Mouse (Mus musculus): ENCODE data around the gene Cacfd1. TPM values are rescaled to one million over a fixed set of nuclear protein-coding genes. Genes with fewer than 3 reads are reported as not detected.

The Cacfd1 gene
- polyA plus RNA-seq, 1 experiment from 2014 or later, result 35.9 TPM

- Histone ChIP-seq H3K36me3 (no peaks in the 10 kb centered on the region), H3K27me3 (replicated peaks) (peaks cover 18% of the 10 kb centered on the region), H3K4me1 (peaks cover 9% of the 10 kb centered on the region; the same call in 1 of the 2 replicates), H3K4me2 (no peak overlapping the region), H3K4me3 (no peak overlapping the region), H3K27ac (replicated peaks) (no peak overlapping the region), H3K9ac (no peak overlapping the region), H3K9me3 (no peaks in the 10 kb centered on the region)
- 63% methylated on average over 8 of the region's 8 CpGs for WGBS
- ATAC-seq (ENCODE audit: extremely low read depth, insufficient number of reproducible peaks, low FRiP score, low TSS enrichment), result no peak
Measured at GRCm38 (mm10) chr2:27045979-27046770, 36.4 kb downstream of the Cacfd1 start.

- 0 out of 2 replicates have a peak, but pooled peaks cover 6% of the 10 kb centered on the region for H3K27me3 ChIP-seq (replicated peaks)
- H3K4me1 ChIP-seq, result no peaks in the 10 kb centered on the region
- no peak overlapping the region for H3K4me2 ChIP-seq
- H3K27ac ChIP-seq (replicated peaks), result no peak overlapping the region
- no peaks in the 10 kb centered on the region for H3K36me3 ChIP-seq
- H3K4me3 ChIP-seq, result no peak overlapping the region
- no peak for ATAC-seq (ENCODE audit: extremely low read depth, insufficient number of reproducible peaks, low FRiP score, low TSS enrichment)
- 65% methylated on average over 6 of the region's 6 CpGs for WGBS
- no peak overlapping the region for H3K9ac ChIP-seq
- H3K9me3 ChIP-seq, result no peaks in the 10 kb centered on the region
Measured at GRCm38 (mm10) chr2:27049408-27049807, 39.7 kb downstream of the Cacfd1 start.

- H3K4me2 ChIP-seq, result no peak overlapping the region
- H3K27ac ChIP-seq (replicated peaks), result no peak overlapping the region
- H3K4me3 ChIP-seq, result no peak overlapping the region
- 0 out of 2 replicates have a peak overlapping the region, but pooled peaks have one; percentile 33 for H3K9ac ChIP-seq
- no peaks in the 10 kb centered on the region; the same call in 1 of the 2 replicates for H3K27me3 ChIP-seq (replicated peaks)
- ATAC-seq (ENCODE audit: extremely low read depth, insufficient number of reproducible peaks, low FRiP score, low TSS enrichment), result no peak
- no peaks in the 10 kb centered on the region for H3K36me3 ChIP-seq
- no peaks in the 10 kb centered on the region for H3K9me3 ChIP-seq
- H3K4me1 ChIP-seq, result peaks cover 37% of the 10 kb centered on the region
- 57% methylated on average over 4 of the region's 4 CpGs for WGBS
Measured at GRCm38 (mm10) chr2:27058251-27058650, 48.5 kb downstream of the Cacfd1 start.

GRCm38 (mm10) chr2:27058751-27059150 is 49.0 kb downstream of the Cacfd1 start:
- ATAC-seq (ENCODE audit: extremely low read depth, insufficient number of reproducible peaks, low FRiP score, low TSS enrichment), result no peak
- 0 out of 2 replicates have a peak overlapping the region, but pooled peaks have one; percentile 33 for H3K9ac ChIP-seq
- H3K27me3 ChIP-seq (replicated peaks), result no peaks in the 10 kb centered on the region; the same call in 1 of the 2 replicates
- H3K4me2 ChIP-seq, result no peak overlapping the region
- H3K9me3 ChIP-seq, result no peaks in the 10 kb centered on the region
- no peaks in the 10 kb centered on the region for H3K36me3 ChIP-seq
- 50% methylated on average over 12 of the region's 12 CpGs for WGBS
- no peak overlapping the region for H3K27ac ChIP-seq (replicated peaks)
- H3K4me1 ChIP-seq, result peaks cover 37% of the 10 kb centered on the region
- H3K4me3 ChIP-seq, result no peak overlapping the region

- no peaks in the 10 kb centered on the region; the same call in 1 of the 2 replicates for H3K27me3 ChIP-seq (replicated peaks)
- H3K4me2 ChIP-seq, result no peak overlapping the region
- H3K4me1 ChIP-seq, result peaks cover 37% of the 10 kb centered on the region
- no peak overlapping the region for H3K27ac ChIP-seq (replicated peaks)
- no peak overlapping the region for H3K9ac ChIP-seq
- WGBS, result 73% methylated on average over 9 of the region's 9 CpGs
- no peaks in the 10 kb centered on the region for H3K9me3 ChIP-seq
- no peak for ATAC-seq (ENCODE audit: extremely low read depth, insufficient number of reproducible peaks, low FRiP score, low TSS enrichment)
- no peaks in the 10 kb centered on the region for H3K36me3 ChIP-seq
- no peak overlapping the region for H3K4me3 ChIP-seq
Measured at GRCm38 (mm10) chr2:27059187-27059586, 49.5 kb downstream of the Cacfd1 start.

- Histone ChIP-seq H3K9me3 (no peaks in the 10 kb centered on the region), H3K27me3 (replicated peaks) (peaks cover 9% of the 10 kb centered on the region; the same call in 1 of the 2 replicates), H3K27ac (replicated peaks) (no peak overlapping the region), H3K9ac (no peak overlapping the region), H3K4me2 (no peak overlapping the region), H3K36me3 (no peaks in the 10 kb centered on the region), H3K4me3 (no peak overlapping the region), H3K4me1 (peaks cover 21% of the 10 kb centered on the region)
- 77% methylated on average over 2 of the region's 2 CpGs for WGBS
- ATAC-seq (ENCODE audit: extremely low read depth, insufficient number of reproducible peaks, low FRiP score, low TSS enrichment), result no peak
Measured at GRCm38 (mm10) chr2:27067124-27067523, 57.4 kb downstream of the Cacfd1 start.

- no peak for ATAC-seq (ENCODE audit: extremely low read depth, insufficient number of reproducible peaks, low FRiP score, low TSS enrichment)
- 26% methylated on average over 2 of the region's 2 CpGs for WGBS
- peaks cover 20% of the 10 kb centered on the region for H3K4me1 ChIP-seq
Measured at GRCm38 (mm10) chr2:27067996-27068395, 58.3 kb downstream of the Cacfd1 start.

GRCm38 (mm10) chr2:27069646-27070045 is 59.9 kb downstream of the Cacfd1 start:
- Histone ChIP-seq H3K27me3 (replicated peaks) (peaks cover 9% of the 10 kb centered on the region; the same call in 1 of the 2 replicates), H3K27ac (replicated peaks) (no peak overlapping the region), H3K4me3 (no peak overlapping the region), H3K9me3 (no peaks in the 10 kb centered on the region), H3K4me2 (no peak overlapping the region), H3K36me3 (no peaks in the 10 kb centered on the region), H3K9ac (no peak overlapping the region), H3K4me1 (peaks cover 20% of the 10 kb centered on the region)
- no peak for ATAC-seq (ENCODE audit: extremely low read depth, insufficient number of reproducible peaks, low FRiP score, low TSS enrichment)
- WGBS, result 59% methylated on average over 3 of the region's 3 CpGs

More at GRCm38 (mm10) chr2:27067996-27068395, 58.3 kb downstream of the Cacfd1 start:
- Histone ChIP-seq H3K9me3 (no peaks in the 10 kb centered on the region), H3K9ac (no peak overlapping the region), H3K27me3 (replicated peaks) (peaks cover 9% of the 10 kb centered on the region; the same call in 1 of the 2 replicates), H3K4me2 (no peak overlapping the region), H3K27ac (replicated peaks) (no peak overlapping the region), H3K4me3 (no peak overlapping the region), H3K36me3 (no peaks in the 10 kb centered on the region)

GRCm38 (mm10) chr2:27070247-27070813 is 60.6 kb downstream of the Cacfd1 start:
- no peaks in the 10 kb centered on the region for H3K36me3 ChIP-seq
- H3K4me3 ChIP-seq, result no peak overlapping the region
- 72% methylated on average over 2 of the region's 2 CpGs for WGBS
- no peak for ATAC-seq (ENCODE audit: extremely low read depth, insufficient number of reproducible peaks, low FRiP score, low TSS enrichment)
- H3K27me3 ChIP-seq (replicated peaks), result peaks cover 9% of the 10 kb centered on the region; the same call in 1 of the 2 replicates
- H3K9me3 ChIP-seq, result no peaks in the 10 kb centered on the region
- peaks cover 27% of the 10 kb centered on the region for H3K4me1 ChIP-seq
- peak overlapping the region; percentile 55; the same call in 1 of the 2 replicates for H3K27ac ChIP-seq (replicated peaks)
- no peak overlapping the region for H3K9ac ChIP-seq
- no peak overlapping the region for H3K4me2 ChIP-seq

Data from heart, embryonic 13.5 days (tissue).